Mouse (Mus musculus): ENCODE data around the gene Slc41a3.

DNA sequence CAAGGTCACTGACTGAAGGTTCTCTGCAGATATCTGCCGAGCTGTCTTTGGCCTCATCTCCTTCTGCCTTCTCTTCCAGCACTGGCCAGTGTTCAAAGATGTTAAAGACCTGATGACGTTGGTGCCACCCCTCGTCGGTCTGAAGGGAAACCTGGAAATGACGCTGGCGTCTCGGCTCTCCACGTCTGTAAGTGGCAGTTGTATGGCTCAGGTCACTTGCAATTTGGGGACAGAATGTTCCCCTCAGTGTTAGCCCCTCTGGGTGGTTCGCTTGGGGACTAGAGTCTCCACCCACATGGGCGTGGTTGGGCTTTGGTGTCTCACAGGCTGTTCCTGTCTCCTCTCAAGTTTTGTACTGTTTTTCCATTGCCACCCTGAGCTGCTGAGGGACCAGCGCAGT, 20.2 kb downstream of the Slc41a3 start:
- TF ChIP-seq POLR2A (IDR thresholded peaks at IDR 0.05; ENCODE audit: extremely low read depth, insufficient read depth, low read length) (no peak), CTCF (IDR thresholded peaks at IDR 0.05; ENCODE audit: extremely low read depth, insufficient read depth, low read length) (no peak)

Measured in cortical plate, adult 2 months (tissue).